Comparison of ENCODE assay signal across 27 mouse cellular contexts in the genomic region with DNA sequence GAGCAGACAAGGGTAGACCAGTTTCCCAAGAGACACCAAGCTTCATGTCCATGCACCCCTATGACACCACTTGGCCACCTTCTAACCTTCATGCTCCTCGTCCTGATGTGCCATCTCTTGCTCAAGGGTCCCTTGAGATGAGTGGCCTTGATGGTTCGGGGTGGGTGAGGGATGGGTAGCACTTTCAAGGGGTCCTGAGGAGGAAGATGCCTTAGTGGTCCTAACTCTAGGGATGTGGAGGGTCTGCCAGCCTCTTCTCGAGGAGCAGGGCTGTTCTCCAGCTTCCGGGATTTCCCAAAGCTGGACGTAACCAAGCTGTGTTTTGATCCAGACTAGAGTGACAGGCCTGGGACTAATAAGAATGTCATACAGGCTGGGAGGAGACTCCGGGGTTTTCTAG. TPM values are rescaled to one million over a fixed set of nuclear protein-coding genes. Genes with fewer than 3 reads are reported as not detected.
DNase-seq lines count a peak whose midpoint lies in the region; ATAC-seq and TF ChIP-seq lines count a peak whose summit lies in the region.
"Had no signal": no experiment of that assay in that cellular context is flagged by ENCODE, and none has a peak within 500 bp of the region (broad histone marks: within the 10 kb centered on the region; RNA-seq: fewer than 3 reads in every experiment).

No protein-coding gene starts in this region.

- H3K9ac ChIP-seq in embryonic facial prominence, embryonic 15.5 days, result no peak overlapping the region
- H3K9ac ChIP-seq in kidney, postnatal 0 days (ENCODE audit: low read depth, low read length), result no peak overlapping the region
- no peak overlapping the region for H3K9ac ChIP-seq in stomach, embryonic 15.5 days
- H3K9ac ChIP-seq in stomach, postnatal 0 days (ENCODE audit: low read length), result no peak overlapping the region
- H3K9ac ChIP-seq: embryonic facial prominence, embryonic 13.5 days; forebrain, embryonic 13.5 days; forebrain, embryonic 15.5 days had no signal

- peaks cover 28% of the 10 kb centered on the region for H3K4me1 ChIP-seq in embryonic facial prominence, embryonic 15.5 days
- peaks cover 35% of the 10 kb centered on the region for H3K4me1 ChIP-seq in embryonic facial prominence, embryonic 10.5 days
- H3K4me1 ChIP-seq in kidney, postnatal 0 days (replicated peaks; ENCODE audit: insufficient read depth, low read length), result peaks cover 15% of the 10 kb centered on the region; the same call in 1 of the 2 replicates
- peaks cover 36% of the 10 kb centered on the region for H3K4me1 ChIP-seq in stomach, embryonic 15.5 days
- H3K4me1 ChIP-seq in stomach, postnatal 0 days (replicated peaks; ENCODE audit: control insufficient read depth, insufficient read depth), result peaks cover 3% of the 10 kb centered on the region; the same call in 1 of the 2 replicates

- DNase-seq in embryonic facial prominence, embryonic 10.5 days (ENCODE audit: low spot score), result no peak
- no peak for DNase-seq in kidney, postnatal 0 days (ENCODE audit: low spot score)
- no peak for DNase-seq in kidney, adult 18-20 months
- DNase-seq in stomach, postnatal 0 days (ENCODE audit: low spot score), result no peak
- DNase-seq in layer of hippocampus, adult 8-10 months (ENCODE audit: low spot score in 2 of 2), result no peak
- DNase-seq: adrenal gland, adult 8-10 months; adrenal gland, postnatal 14 days; adrenal gland, postnatal 36 days; B cell, adult 2 months; cerebellum, adult 11-12 months; cerebellum, adult 2 months; cerebellum, adult 9-10 months; cerebellum, postnatal 10 days; cerebellum, postnatal 25 days had no signal

- no peaks in the 10 kb centered on the region for H3K9me3 ChIP-seq in embryonic facial prominence, embryonic 15.5 days (replicated peaks)
- no peaks in the 10 kb centered on the region for H3K9me3 ChIP-seq in embryonic facial prominence, embryonic 10.5 days
- no peaks in the 10 kb centered on the region for H3K9me3 ChIP-seq in kidney, postnatal 0 days (replicated peaks; ENCODE audit: low read length)
- H3K9me3 ChIP-seq in stomach, embryonic 15.5 days, result no peaks in the 10 kb centered on the region
- no peaks in the 10 kb centered on the region for H3K9me3 ChIP-seq in stomach, postnatal 0 days (ENCODE audit: control insufficient read depth, low read length)
- H3K9me3 ChIP-seq: embryonic facial prominence, embryonic 13.5 days; forebrain, embryonic 13.5 days; forebrain, embryonic 15.5 days had no signal

- no peak for TF ChIP-seq EP300 in stomach, postnatal 0 days (optimal IDR thresholded peaks at IDR 0.05)

- H3K36me3 ChIP-seq in embryonic facial prominence, embryonic 15.5 days, result no peaks in the 10 kb centered on the region
- no peaks in the 10 kb centered on the region for H3K36me3 ChIP-seq in embryonic facial prominence, embryonic 10.5 days (replicated peaks)
- H3K36me3 ChIP-seq in kidney, postnatal 0 days (ENCODE audit: insufficient read depth, low read length), result no peaks in the 10 kb centered on the region
- H3K36me3 ChIP-seq in stomach, embryonic 15.5 days, result no peaks in the 10 kb centered on the region
- H3K36me3 ChIP-seq in stomach, postnatal 0 days (ENCODE audit: control insufficient read depth, insufficient read depth, low read length), result no peaks in the 10 kb centered on the region
- H3K36me3 ChIP-seq: embryonic facial prominence, embryonic 13.5 days; forebrain, embryonic 15.5 days; G1E had no signal

- H3K4me2 ChIP-seq in embryonic facial prominence, embryonic 15.5 days (replicated peaks), result no peak overlapping the region
- no peak overlapping the region for H3K4me2 ChIP-seq in kidney, postnatal 0 days (ENCODE audit: low read length)
- no peak overlapping the region for H3K4me2 ChIP-seq in stomach, embryonic 15.5 days
- no peak overlapping the region for H3K4me2 ChIP-seq in stomach, postnatal 0 days (replicated peaks; ENCODE audit: low read depth)
- H3K4me2 ChIP-seq: embryonic facial prominence, embryonic 13.5 days; forebrain, embryonic 13.5 days; forebrain, embryonic 15.5 days had no signal

- TF ChIP-seq CTCF in kidney, postnatal 0 days (IDR thresholded peaks at IDR 0.05; ENCODE audit: low read depth), result no peak
- TF ChIP-seq CTCF in stomach, postnatal 0 days (IDR thresholded peaks at IDR 0.05; ENCODE audit: low read depth), result no peak

- no peak for ATAC-seq in embryonic facial prominence, embryonic 15.5 days (ENCODE audit: insufficient number of reproducible peaks, low FRiP score, low TSS enrichment, low read depth)
- ATAC-seq in kidney, postnatal 0 days (replicated peaks; ENCODE audit: low FRiP score, low read depth), result no peak
- ATAC-seq in stomach, embryonic 15.5 days (ENCODE audit: insufficient read depth, low FRiP score, low read depth), result no peak
- no peak for ATAC-seq in stomach, postnatal 0 days (ENCODE audit: low FRiP score, low TSS enrichment)
- ATAC-seq: activated CD4-positive, CD25-positive, alpha-beta regulatory T cell, adult 4 months; CD4-positive, CD25-positive, alpha-beta regulatory T cell, adult 4 months; forebrain, embryonic 13.5 days; forebrain, embryonic 15.5 days; Patski had no signal

- peaks cover 7% of the 10 kb centered on the region for H3K27me3 ChIP-seq in embryonic facial prominence, embryonic 15.5 days
- H3K27me3 ChIP-seq in embryonic facial prominence, embryonic 10.5 days (replicated peaks; ENCODE audit: low read depth, poor library complexity, severe bottlenecking), result peaks cover 56% of the 10 kb centered on the region
- H3K27me3 ChIP-seq in kidney, postnatal 0 days (ENCODE audit: insufficient read depth, low read length), result no peaks in the 10 kb centered on the region
- H3K27me3 ChIP-seq in stomach, embryonic 15.5 days (replicated peaks), result peaks cover 3% of the 10 kb centered on the region; the same call in 1 of the 2 replicates
- H3K27me3 ChIP-seq in stomach, postnatal 0 days (ENCODE audit: control insufficient read depth, insufficient read depth, low read length), result no peaks in the 10 kb centered on the region

- H3K27ac ChIP-seq in embryonic facial prominence, embryonic 15.5 days (replicated peaks), result peak overlapping the region; percentile 58; the same call in 1 of the 2 replicates
- H3K27ac ChIP-seq in embryonic facial prominence, embryonic 10.5 days (replicated peaks), result no peak overlapping the region
- peak overlapping the region; percentile 86; the same call in 1 of the 2 replicates for H3K27ac ChIP-seq in kidney, postnatal 0 days
- peak overlapping the region; percentile 82; the same call in 1 of the 2 replicates for H3K27ac ChIP-seq in stomach, embryonic 15.5 days
- H3K27ac ChIP-seq in stomach, postnatal 0 days (replicated peaks), result peak overlapping the region; percentile 73; the same call in 1 of the 2 replicates
- H3K27ac ChIP-seq: embryonic facial prominence, embryonic 13.5 days; forebrain, embryonic 13.5 days; forebrain, embryonic 15.5 days had no signal

- H3K4me3 ChIP-seq in embryonic facial prominence, embryonic 15.5 days (replicated peaks), result no peak overlapping the region
- H3K4me3 ChIP-seq in embryonic facial prominence, embryonic 10.5 days, result no peak overlapping the region
- no peak overlapping the region for H3K4me3 ChIP-seq in kidney, postnatal 0 days (replicated peaks; ENCODE audit: low read depth, low read length)
- no peak overlapping the region for H3K4me3 ChIP-seq in stomach, embryonic 15.5 days (replicated peaks)
- H3K4me3 ChIP-seq in stomach, postnatal 0 days (ENCODE audit: low read depth, low read length), result no peak overlapping the region
- H3K4me3 ChIP-seq: embryonic facial prominence, embryonic 13.5 days; forebrain, embryonic 13.5 days; forebrain, embryonic 15.5 days had no signal

- 80% methylated on average over 6 of the region's 6 CpGs for WGBS in embryonic facial prominence, embryonic 15.5 days
- 88% methylated on average over 6 of the region's 6 CpGs for WGBS in embryonic facial prominence, embryonic 10.5 days
- 86% methylated on average over 6 of the region's 6 CpGs for WGBS in kidney, postnatal 0 days
- WGBS in stomach, embryonic 15.5 days, result 91% methylated on average over 6 of the region's 6 CpGs
- WGBS in stomach, postnatal 0 days, result 88% methylated on average over 6 of the region's 6 CpGs

RNA-seq across cellular contexts. Expression of a gene that starts 2.8 kb away (rescaled TPM):
- 17.5 and 19.6 TPM in 2 replicates for polyA plus RNA-seq in embryonic facial prominence, embryonic 15.5 days (2015; fragmentation: Nextera tagmentation; extraction: Ambion mirVana)
- 10.3 and 10.6 TPM in 2 replicates for polyA plus RNA-seq in embryonic facial prominence, embryonic 10.5 days (2016; fragmentation: Nextera tagmentation; extraction: Ambion mirVana)
- 16.9 and 17.8 TPM in 2 replicates for polyA plus RNA-seq in kidney, postnatal 0 days (2015; fragmentation: Nextera tagmentation; extraction: Ambion mirVana)
- polyA plus RNA-seq in stomach, embryonic 15.5 days (2015; fragmentation: Nextera tagmentation; extraction: Ambion mirVana), result 27.0 and 28.4 TPM in 2 replicates
- polyA plus RNA-seq in stomach, postnatal 0 days (2015; fragmentation: Nextera tagmentation; extraction: Ambion mirVana), result 13.5 and 15.2 TPM in 2 replicates
- 10 to 100 TPM; 14.1 to 16.5 (median 14.9) TPM for total RNA-seq in layer of hippocampus, adult 8-10 months (2022)
- polyA plus RNA-seq: Patski had no signal

RNA-seq across cellular contexts. Expression of a gene that starts 10.0 kb away (rescaled TPM):
- not detected in 2 replicates for polyA plus RNA-seq in embryonic facial prominence, embryonic 15.5 days (2015; fragmentation: Nextera tagmentation; extraction: Ambion mirVana)
- polyA plus RNA-seq in embryonic facial prominence, embryonic 10.5 days (2016; fragmentation: Nextera tagmentation; extraction: Ambion mirVana), result 0.10 TPM in 1 of 2 replicates, not detected in the other
- polyA plus RNA-seq in kidney, postnatal 0 days (2015; fragmentation: Nextera tagmentation; extraction: Ambion mirVana), result not detected in 2 replicates
- polyA plus RNA-seq in stomach, embryonic 15.5 days (2015; fragmentation: Nextera tagmentation; extraction: Ambion mirVana), result not detected in 2 replicates
- polyA plus RNA-seq in stomach, postnatal 0 days (2015; fragmentation: Nextera tagmentation; extraction: Ambion mirVana), result not detected in 2 replicates
- total RNA-seq in layer of hippocampus, adult 8-10 months (2022), result under 1 TPM in 1 of 4 experiments, not detected in 3; 0.25 TPM
- total RNA-seq: adrenal gland, postnatal 14 days; CH12.LX; G1E had no signal
- polyA plus RNA-seq: activated CD4-positive, CD25-positive, alpha-beta regulatory T cell, adult 4 months; CD4-positive, CD25-positive, alpha-beta regulatory T cell, adult 4 months; cortical plate, adult 2 months; embryonic facial prominence, embryonic 11.5 days; embryonic facial prominence, embryonic 13.5 days; forebrain, embryonic 11.5 days; forebrain, embryonic 13.5 days; forebrain, embryonic 15.5 days; G1E; Patski had no signal

RNA-seq across cellular contexts. Expression of a gene that starts 47.2 kb away (rescaled TPM):
- polyA plus RNA-seq in embryonic facial prominence, embryonic 15.5 days (2015; fragmentation: Nextera tagmentation; extraction: Ambion mirVana), result 0.19 and 0.21 TPM in 2 replicates
- 1.2 and 1.7 TPM in 2 replicates for polyA plus RNA-seq in embryonic facial prominence, embryonic 10.5 days (2016; fragmentation: Nextera tagmentation; extraction: Ambion mirVana)
- polyA plus RNA-seq in kidney, postnatal 0 days (2015; fragmentation: Nextera tagmentation; extraction: Ambion mirVana), result 0.38 and 0.47 TPM in 2 replicates
- 0.19 and 0.21 TPM in 2 replicates for polyA plus RNA-seq in stomach, embryonic 15.5 days (2015; fragmentation: Nextera tagmentation; extraction: Ambion mirVana)
- polyA plus RNA-seq in stomach, postnatal 0 days (2015; fragmentation: Nextera tagmentation; extraction: Ambion mirVana), result 0.19 and 0.22 TPM in 2 replicates
- total RNA-seq in layer of hippocampus, adult 8-10 months (2022), result 1 to 10 TPM; 1.3 to 2.4 (median 1.8) TPM
- total RNA-seq: CH12.LX had no signal
- polyA plus RNA-seq: activated CD4-positive, CD25-positive, alpha-beta regulatory T cell, adult 4 months; CD4-positive, CD25-positive, alpha-beta regulatory T cell, adult 4 months; forebrain, embryonic 13.5 days; forebrain, embryonic 15.5 days; G1E had no signal

RNA-seq across cellular contexts. Expression of a gene that starts 48.3 kb away (rescaled TPM):
- polyA plus RNA-seq in embryonic facial prominence, embryonic 15.5 days (2015; fragmentation: Nextera tagmentation; extraction: Ambion mirVana), result 10.5 and 11.4 TPM in 2 replicates
- polyA plus RNA-seq in embryonic facial prominence, embryonic 10.5 days (2016; fragmentation: Nextera tagmentation; extraction: Ambion mirVana), result 5.5 and 6.2 TPM in 2 replicates
- 5.8 and 6.4 TPM in 2 replicates for polyA plus RNA-seq in kidney, postnatal 0 days (2015; fragmentation: Nextera tagmentation; extraction: Ambion mirVana)
- 8.9 and 9.9 TPM in 2 replicates for polyA plus RNA-seq in stomach, embryonic 15.5 days (2015; fragmentation: Nextera tagmentation; extraction: Ambion mirVana)
- 6.9 and 8.1 TPM in 2 replicates for polyA plus RNA-seq in stomach, postnatal 0 days (2015; fragmentation: Nextera tagmentation; extraction: Ambion mirVana)
- 10 to 100 TPM; 81.2 to 96.0 (median 85.4) TPM for total RNA-seq in layer of hippocampus, adult 8-10 months (2022)
- polyA plus RNA-seq: G1E had no signal
